Mouse (Mus musculus): ENCODE data around the gene C130032M10Rik. TPM values are rescaled to one million over a fixed set of nuclear protein-coding genes. Genes with fewer than 3 reads are reported as not detected.
A peak's percentile ranks its signal among the peaks of the same experiment; 100 is the strongest.

The C130032M10Rik gene
- total RNA-seq, 1 experiment, result 1.8 TPM

- in situ Hi-C loops (cut with MboI; ENCODE audit: low sequenced_read_pairs in 2 of 2, unreplicated experiment in 2 of 2), result loop anchor here in 1 of 2 experiments (5.0 kb wide), 1 partner anchor 81 kb away; no protein-coding TSS in a partner anchor
- TF ChIP-seq CHD2 (IDR thresholded peaks at IDR 0.05; ENCODE audit: low read depth, low read length) (no peak), ZC3H11A (IDR thresholded peaks at IDR 0.05; ENCODE audit: borderline replicate concordance, low read depth, low read length) (no peak), HCFC1 (IDR thresholded peaks at IDR 0.05; ENCODE audit: borderline replicate concordance, insufficient read depth, low read length) (no peak), MAFK (IDR thresholded peaks at IDR 0.05; ENCODE audit: insufficient read depth, low read depth, low read length) (no peak), ZNF384 (IDR thresholded peaks at IDR 0.05; ENCODE audit: low read depth, low read length) (no peak)
- peaks cover 2 to 11% of the 10 kb centered on the region in 2 experiments; a peak in 3 of 4 replicates for H3K4me1 ChIP-seq (ENCODE audit: control insufficient read depth in 2 of 2, insufficient read depth in 2 of 2, low read length in 2 of 2, poor library complexity in 1 of 2)
- H3K9ac ChIP-seq (ENCODE audit: insufficient read depth, low read depth, low read length, poor library complexity, severe bottlenecking), result peak overlapping the region; percentile 70; the same call in 1 of the 2 replicates
- no peaks in the 10 kb centered on the region for H3K9me3 ChIP-seq (ENCODE audit: control insufficient read depth, insufficient read depth, low read depth, low read length)
- H3K36me3 ChIP-seq (ENCODE audit: control insufficient read depth, insufficient read depth, low read length, poor library complexity, severe bottlenecking), result 0 out of 2 replicates have a peak, but pooled peaks cover under 1% of the 10 kb centered on the region
- peak overlapping the region; percentile 97 for H3K27ac ChIP-seq (ENCODE audit: insufficient read depth, low read depth, low read length, poor library complexity, severe bottlenecking)
- no peak for DNase-seq (ENCODE audit: low read depth, low spot score)
- peak overlapping the region in 1 of 2 experiments; percentile 6; a peak in 1 of 4 replicates for H3K4me3 ChIP-seq (ENCODE audit: insufficient read depth in 1 of 2, low read depth in 1 of 2, low read length in 2 of 2, poor library complexity in 1 of 2, severe bottlenecking in 1 of 2)
Measured at GRCm38 (mm10) chr9:114501111-114501510, 14.4 kb upstream of the C130032M10Rik start.

- Histone ChIP-seq H3K27ac (ENCODE audit: insufficient read depth, low read depth, low read length, poor library complexity, severe bottlenecking) (no peak overlapping the region), H3K9me3 (ENCODE audit: control insufficient read depth, insufficient read depth, low read depth, low read length) (no peaks in the 10 kb centered on the region), H3K36me3 (ENCODE audit: control insufficient read depth, insufficient read depth, low read length, poor library complexity, severe bottlenecking) (peaks cover 8% of the 10 kb centered on the region; the same call in 1 of the 2 replicates), H3K4me1 (ENCODE audit: control insufficient read depth in 2 of 2, insufficient read depth in 2 of 2, low read length in 2 of 2, poor library complexity in 1 of 2) (peaks cover 2 to 14% of the 10 kb centered on the region in 2 experiments; a peak in 3 of 4 replicates), H3K9ac (ENCODE audit: insufficient read depth, low read depth, low read length, poor library complexity, severe bottlenecking) (no peak overlapping the region), H3K4me3 (ENCODE audit: insufficient read depth in 1 of 2, low read depth in 1 of 2, low read length in 2 of 2, poor library complexity in 1 of 2, severe bottlenecking in 1 of 2) (no peak overlapping the region)
- in situ Hi-C loops (cut with MboI; ENCODE audit: low sequenced_read_pairs in 2 of 2, unreplicated experiment in 2 of 2), result loop anchor here in 1 of 2 experiments (5.0 kb wide), 1 partner anchor 80 kb away; no protein-coding TSS in a partner anchor
- no peak for DNase-seq (ENCODE audit: low read depth, low spot score)
- no peak for TF ChIP-seq ZNF384 (IDR thresholded peaks at IDR 0.05; ENCODE audit: low read depth, low read length)
- no peak for TF ChIP-seq ZC3H11A (IDR thresholded peaks at IDR 0.05; ENCODE audit: borderline replicate concordance, low read depth, low read length)
- no peak for TF ChIP-seq CHD2 (IDR thresholded peaks at IDR 0.05; ENCODE audit: low read depth, low read length)
- TF ChIP-seq HCFC1 (IDR thresholded peaks at IDR 0.05; ENCODE audit: borderline replicate concordance, insufficient read depth, low read length), result no peak
- TF ChIP-seq MAFK (IDR thresholded peaks at IDR 0.05; ENCODE audit: insufficient read depth, low read depth, low read length), result no peak
Measured at GRCm38 (mm10) chr9:114501913-114502312, 13.6 kb upstream of the C130032M10Rik start.

- H3K27ac ChIP-seq (ENCODE audit: insufficient read depth, low read depth, low read length, poor library complexity, severe bottlenecking), result peak overlapping the region; percentile 13; the same call in 1 of the 2 replicates
- in situ Hi-C loops (cut with MboI; ENCODE audit: low sequenced_read_pairs in 2 of 2, unreplicated experiment in 2 of 2), result loop anchor here in 1 of 2 experiments (5.0 kb wide), 1 partner anchor 79 kb away; no protein-coding TSS in a partner anchor
- H3K4me3 ChIP-seq (ENCODE audit: insufficient read depth in 1 of 2, low read depth in 1 of 2, low read length in 2 of 2, poor library complexity in 1 of 2, severe bottlenecking in 1 of 2), result no peak overlapping the region
- peaks cover 2 to 18% of the 10 kb centered on the region in 2 experiments; a peak in 3 of 4 replicates for H3K4me1 ChIP-seq (ENCODE audit: control insufficient read depth in 2 of 2, insufficient read depth in 2 of 2, low read length in 2 of 2, poor library complexity in 1 of 2)
- no peak for TF ChIP-seq CHD2 (IDR thresholded peaks at IDR 0.05; ENCODE audit: low read depth, low read length)
- TF ChIP-seq ZC3H11A (IDR thresholded peaks at IDR 0.05; ENCODE audit: borderline replicate concordance, low read depth, low read length), result no peak
- TF ChIP-seq MAFK (IDR thresholded peaks at IDR 0.05; ENCODE audit: insufficient read depth, low read depth, low read length), result no peak
- no peak for TF ChIP-seq ZNF384 (IDR thresholded peaks at IDR 0.05; ENCODE audit: low read depth, low read length)
- TF ChIP-seq HCFC1 (IDR thresholded peaks at IDR 0.05; ENCODE audit: borderline replicate concordance, insufficient read depth, low read length), result no peak
- H3K9me3 ChIP-seq (ENCODE audit: control insufficient read depth, insufficient read depth, low read depth, low read length), result no peaks in the 10 kb centered on the region
- DNase-seq (ENCODE audit: low read depth, low spot score), result no peak
- peaks cover 14% of the 10 kb centered on the region for H3K36me3 ChIP-seq (ENCODE audit: control insufficient read depth, insufficient read depth, low read length, poor library complexity, severe bottlenecking)
- H3K9ac ChIP-seq (ENCODE audit: insufficient read depth, low read depth, low read length, poor library complexity, severe bottlenecking), result peak overlapping the region; percentile 38; the same call in 1 of the 2 replicates
Measured at GRCm38 (mm10) chr9:114502711-114503427, 12.6 kb upstream of the C130032M10Rik start.

GRCm38 (mm10) chr9:114504816-114505215, 10.7 kb upstream of the C130032M10Rik start, which contains the start of gene Ccr4:
Gene Ccr4 (minus strand): TSS chr9:114504916.
- H3K4me3 ChIP-seq (ENCODE audit: insufficient read depth in 1 of 2, low read depth in 1 of 2, low read length in 2 of 2, poor library complexity in 1 of 2, severe bottlenecking in 1 of 2), result no peak within 1 kb of the TSS
- H3K4me1 ChIP-seq (ENCODE audit: control insufficient read depth in 2 of 2, insufficient read depth in 2 of 2, low read length in 2 of 2, poor library complexity in 1 of 2), result peaks cover 2 to 24% of the 10 kb centered on the region in 2 experiments; a peak in 3 of 4 replicates
- TF ChIP-seq ZNF384 (IDR thresholded peaks at IDR 0.05; ENCODE audit: low read depth, low read length), result no peak
- TF ChIP-seq CHD2 (IDR thresholded peaks at IDR 0.05; ENCODE audit: low read depth, low read length), result no peak
- no peak within 1 kb of the TSS for H3K27ac ChIP-seq (ENCODE audit: insufficient read depth, low read depth, low read length, poor library complexity, severe bottlenecking)
- no peaks in the 10 kb centered on the region for H3K9me3 ChIP-seq (ENCODE audit: control insufficient read depth, insufficient read depth, low read depth, low read length)
- H3K36me3 ChIP-seq (ENCODE audit: control insufficient read depth, insufficient read depth, low read length, poor library complexity, severe bottlenecking), result peaks cover 25% of the 10 kb centered on the region
- no peak within 1 kb of the TSS for H3K9ac ChIP-seq (ENCODE audit: insufficient read depth, low read depth, low read length, poor library complexity, severe bottlenecking)
- no peak for DNase-seq (ENCODE audit: low read depth, low spot score)
- in situ Hi-C loops (cut with MboI; ENCODE audit: low sequenced_read_pairs in 2 of 2, unreplicated experiment in 2 of 2), result loop anchor here in 1 of 2 experiments (5.0 kb wide), 1 partner anchor 77 kb away; no protein-coding TSS in a partner anchor

Measured in ES-E14 (cell line).